Mouse (Mus musculus): ENCODE measurements around the gene Abcg5.

GRCm38 (mm10) chr17:84707407-84707806 is 24.6 kb upstream of the Abcg5 start:
- peak in 2 of 3 experiments; percentile 44 to 61; a peak in 4 of 6 replicates for TF ChIP-seq CTCF (IDR thresholded peaks at IDR 0.05 in 2 of 3, conservative IDR thresholded peaks at IDR 0.05 in 1 of 3; ENCODE audit: control insufficient read depth in 1 of 3, insufficient read depth in 1 of 3, low read depth in 2 of 3, low read length in 3 of 3, poor library complexity in 1 of 3, severe bottlenecking in 1 of 3)
- TF ChIP-seq TBP (IDR thresholded peaks at IDR 0.05; ENCODE audit: low read depth, low read length), result no peak
- no peak for TF ChIP-seq POLR2AphosphoS2 (IDR thresholded peaks at IDR 0.05; ENCODE audit: low read length)
- TF ChIP-seq MAZ (IDR thresholded peaks at IDR 0.05; ENCODE audit: low read depth, low read length), result no peak
- no peak for TF ChIP-seq ZC3H11A (IDR thresholded peaks at IDR 0.05; ENCODE audit: low read depth, low read length)
- TF ChIP-seq POLR2A (IDR thresholded peaks at IDR 0.05; ENCODE audit: control insufficient read depth in 1 of 2, insufficient read depth in 1 of 2, low read depth in 1 of 2, low read length in 2 of 2, poor library complexity in 1 of 2), result no peak
- no peak for TF ChIP-seq E2F4 (IDR thresholded peaks at IDR 0.05; ENCODE audit: borderline replicate concordance, low read depth, low read length)
- TF ChIP-seq MXI1 (IDR thresholded peaks at IDR 0.05; ENCODE audit: low read depth, low read length), result no peak
- no peak for TF ChIP-seq MYC (IDR thresholded peaks at IDR 0.05; ENCODE audit: low read depth, low read length)
- TF ChIP-seq EP300 (IDR thresholded peaks at IDR 0.05; ENCODE audit: low read depth in 1 of 2, low read length in 2 of 2), result no peak

Measured in MEL (cell line).